Mouse (Mus musculus) heart, adult 2 months (tissue): ENCODE data around the gene Gm17535.
"Not testable (repeated sequence)": the region's sequence is repeated elsewhere in the genome, so short reads cannot be mapped to it uniquely, and the experiment has no call there.

Experiments
- CTCF ChIP-seq: fragments of 200-600 bp; IDR thresholded peaks from 2 replicates; pipeline ENCODE4 v1.8.1; 2022; ENCODE audit warnings: antibody characterized with exemption, mild to moderate bottlenecking, moderate library complexity
- EP300 ChIP-seq: fragments of 200-500 bp; IDR thresholded peaks from 2 replicates; pipeline ENCODE4 v1.6.1; 2011; ENCODE audit warnings: low read depth, low read length, control low read depth; ENCODE audit not compliant: insufficient read depth
- POLR2A ChIP-seq: fragments of 200-500 bp; IDR thresholded peaks from 2 replicates; pipeline ENCODE4 v1.6.1; 2011; ENCODE audit warnings: mild to moderate bottlenecking, low read depth, low read length, control low read depth; ENCODE audit not compliant: insufficient read depth

DNA sequence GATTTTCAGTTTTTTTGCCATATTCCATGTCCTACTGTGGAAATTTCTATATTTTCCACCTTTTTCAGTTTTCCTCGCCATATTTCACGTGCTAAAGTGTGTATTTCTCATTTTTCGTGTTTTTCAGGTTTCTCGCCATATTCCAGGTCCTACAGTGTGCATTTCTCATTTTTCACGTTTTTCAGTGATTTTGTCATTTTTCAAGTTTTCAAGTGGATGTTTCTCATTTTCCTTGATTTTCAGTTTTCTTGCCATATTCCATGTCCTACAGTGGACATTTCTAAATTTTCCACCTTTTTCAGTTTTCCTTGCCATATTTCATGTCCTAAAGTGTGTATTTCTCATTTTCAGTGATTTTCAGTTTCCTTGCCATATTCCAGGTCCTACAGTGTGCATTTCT is 8.3 kb upstream of the Gm17535 start:
- not testable (repeated sequence) for TF ChIP-seq CTCF, POLR2A, EP300
